Mouse (Mus musculus) gonadal fat pad, adult 2 months (tissue): ENCODE data around the gene Mybphl. TPM values are rescaled to one million over a fixed set of nuclear protein-coding genes. Genes with fewer than 3 reads are reported as not detected.

Experiments
- DNase-seq: peaks from one replicate; pipeline ENCODE4 v3.0.0-alpha.2; 2012; ENCODE audit warnings: low read depth
- polyA plus RNA-seq: library from polyadenylated mRNA; depleted of rRNA; stranded (reverse); fragments of >200 nt; gene quantifications from 2 replicates; pipeline ENCODE4 v1.2.3, GENCODE M21; 2012; rRNA removed

Mybphl gene
- polyA plus RNA-seq, 1 experiment, result not detected

DNA sequence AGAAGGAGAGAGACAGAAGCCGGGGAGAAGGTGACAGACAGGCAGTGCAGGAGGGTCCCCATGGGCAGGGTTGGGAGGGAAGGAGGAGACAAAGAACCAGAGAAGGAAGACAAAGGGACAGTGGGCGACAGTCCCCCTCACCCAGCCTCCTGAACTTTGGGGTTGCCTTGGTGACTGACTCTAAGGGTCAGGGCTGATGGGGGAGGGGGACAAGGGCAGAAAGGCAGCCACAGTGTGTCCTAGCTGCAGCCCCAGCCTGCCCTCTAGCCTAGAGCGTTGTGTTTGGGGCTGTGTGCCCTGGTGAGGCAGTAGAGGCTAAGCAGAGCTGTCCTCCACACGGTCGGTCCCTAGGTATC is 45.6 kb downstream of the Mybphl start:
- DNase-seq, result no peak

DNA sequence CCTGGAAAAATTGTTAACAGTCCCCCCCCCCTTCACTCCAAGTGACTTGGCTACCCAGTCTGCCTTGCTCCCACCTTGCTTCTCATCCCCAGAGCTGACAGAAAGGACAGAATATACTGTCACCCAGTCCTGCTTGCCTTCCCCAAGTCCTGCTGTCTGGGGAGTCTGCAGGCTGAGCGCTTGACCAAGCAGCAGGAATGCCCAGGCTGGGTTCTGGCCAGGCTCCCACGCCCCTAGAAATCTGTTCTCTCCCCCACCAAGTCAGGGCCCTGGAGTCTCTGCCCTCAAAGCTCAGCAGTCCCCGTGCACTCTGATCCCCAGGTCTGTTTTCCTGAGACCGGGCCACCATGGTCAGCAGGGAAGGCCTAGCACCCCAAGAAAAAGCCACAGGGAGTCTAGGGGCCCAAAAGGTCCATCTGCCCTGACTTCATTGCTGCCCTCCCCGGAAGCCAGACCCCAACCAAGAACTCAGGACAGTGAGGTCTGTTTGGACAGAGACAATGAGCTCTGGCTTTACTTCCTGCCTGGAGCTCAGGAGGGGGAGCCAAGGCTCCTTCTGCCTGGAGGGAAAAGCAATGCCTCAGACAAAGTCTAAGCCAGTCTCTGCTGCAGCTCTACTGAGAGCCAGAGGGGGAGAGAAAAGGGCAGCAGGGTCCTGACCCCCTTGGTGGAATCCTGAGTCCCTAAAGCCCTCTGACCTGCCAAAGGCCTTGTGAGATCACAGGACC is 46.5 kb downstream of the Mybphl start:
- DNase-seq, result no peak

DNA sequence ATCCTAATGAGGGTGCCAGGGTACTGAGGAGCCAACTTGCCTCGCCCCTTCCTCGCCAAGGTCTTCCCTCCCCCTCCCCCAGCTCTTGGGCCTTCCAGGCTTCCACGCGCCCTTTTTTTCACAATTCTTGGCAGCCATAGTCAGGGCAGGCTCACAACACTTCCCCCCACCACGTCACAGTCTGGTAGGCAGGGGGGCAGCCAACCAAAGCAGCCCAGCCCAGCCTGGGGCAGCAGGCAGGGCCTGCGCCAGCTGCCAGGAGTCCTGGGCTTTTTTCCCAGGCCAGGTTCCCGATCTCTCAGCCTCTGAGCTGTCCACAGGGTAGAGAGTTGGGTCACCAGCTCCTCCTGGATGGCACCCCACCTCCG is 47.0 kb downstream of the Mybphl start:
- no peak for DNase-seq

DNA sequence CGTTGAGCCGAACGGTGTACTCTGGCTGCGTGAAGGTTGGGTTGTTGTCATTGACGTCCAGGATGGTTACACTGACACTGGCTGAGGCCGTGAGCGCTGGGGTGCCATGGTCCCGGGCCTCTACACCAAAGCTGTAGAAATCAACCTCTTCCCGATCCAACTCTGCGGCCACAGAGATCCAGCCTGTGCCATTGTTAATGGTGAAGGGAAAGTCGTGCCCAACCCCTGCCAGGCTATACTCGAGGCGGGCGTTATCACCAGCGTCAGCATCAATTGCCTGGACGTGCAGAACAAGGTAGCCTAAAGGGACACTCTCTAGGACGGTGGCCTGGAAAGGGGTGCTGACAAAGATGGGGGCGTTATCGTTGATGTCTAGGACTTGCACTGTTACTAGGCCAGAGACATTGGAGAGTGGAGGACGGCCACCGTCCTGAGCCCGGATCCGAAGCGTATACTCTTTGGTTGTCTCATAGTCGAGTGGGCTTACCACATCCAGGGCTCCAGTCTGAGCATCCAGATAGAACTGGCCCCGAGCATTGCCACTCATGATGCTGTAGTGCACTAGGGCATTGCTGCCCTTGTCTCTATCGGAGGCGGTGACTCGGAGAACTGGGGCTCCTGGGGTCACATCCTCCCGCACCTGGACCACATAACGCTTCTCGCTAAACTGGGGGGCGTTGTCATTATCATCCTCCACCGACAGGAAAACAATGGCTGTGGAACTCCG is 49.1 kb downstream of the Mybphl start:
- DNase-seq, result no peak

DNA sequence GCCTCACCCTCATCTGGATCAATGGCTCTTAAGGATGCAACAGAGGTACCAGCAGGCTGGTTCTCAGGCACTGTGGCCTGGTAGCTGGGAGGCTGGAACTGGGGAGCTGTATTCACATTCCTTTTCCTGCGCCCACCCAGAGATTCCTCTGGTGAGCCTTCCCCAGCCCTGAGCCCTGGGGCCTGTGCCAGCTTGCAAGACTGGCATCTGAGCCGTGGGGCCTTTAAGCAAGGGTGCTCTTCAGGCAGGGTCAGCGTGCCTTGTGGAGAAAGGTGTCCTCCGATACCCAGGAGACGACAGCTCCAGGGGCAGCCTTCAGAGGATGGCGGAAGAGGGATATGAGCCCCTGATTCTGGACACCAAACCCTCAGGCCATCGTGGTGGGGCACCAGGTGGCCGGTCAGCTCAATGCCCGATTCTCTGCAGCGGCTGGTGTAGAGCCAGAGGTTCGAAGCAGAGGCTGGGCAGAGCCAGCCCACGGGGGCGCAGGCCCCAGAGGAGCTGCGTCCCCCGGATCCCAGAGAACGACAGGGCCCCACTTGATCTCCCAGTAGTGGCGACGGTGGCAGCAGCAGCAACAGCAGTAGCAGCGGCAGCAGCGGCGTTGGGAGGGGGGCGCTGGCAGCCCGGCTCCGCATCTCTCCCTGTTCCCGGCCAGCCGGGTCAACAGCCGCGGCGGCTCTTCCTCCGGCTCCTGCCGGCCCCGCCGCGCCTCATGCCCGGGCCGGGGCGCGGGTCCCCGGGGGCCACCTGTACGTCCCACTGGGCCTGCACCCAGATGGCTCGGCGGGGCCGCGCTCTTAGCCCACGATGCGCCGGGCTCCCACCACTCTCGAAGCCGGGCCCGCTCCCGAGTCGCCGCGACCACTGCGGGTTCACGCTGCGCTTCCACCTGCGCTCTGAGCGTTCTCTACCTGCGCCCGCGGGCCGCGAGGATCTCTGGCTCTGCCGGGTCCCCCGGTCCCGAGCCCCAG is 50.4 kb downstream of the Mybphl start, which contains the start of gene Celsr2:
Celsr2 (minus strand) TSS at position 696 of the 974 bp plus-strand sequence.
- no peak for DNase-seq

DNA sequence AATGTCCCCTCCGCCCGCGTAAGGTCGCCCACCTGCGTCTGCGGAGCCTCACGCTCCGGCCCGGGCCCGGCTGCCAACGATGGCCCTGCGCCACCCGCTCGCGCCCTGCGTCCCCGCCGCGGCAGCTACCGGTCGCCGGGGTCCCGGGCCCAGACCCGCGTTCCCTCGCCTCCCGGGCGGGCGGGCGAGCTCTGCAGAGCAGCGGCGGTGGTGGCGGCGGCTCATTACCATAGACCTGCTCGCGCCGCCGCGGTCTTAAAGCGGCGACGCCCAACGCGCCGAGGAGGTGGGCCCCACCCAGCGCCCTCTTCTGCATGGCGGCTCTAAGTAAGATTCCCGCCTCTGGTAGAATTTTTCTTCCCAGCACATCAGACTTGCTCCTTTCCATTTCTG is 51.1 kb downstream of the Mybphl start:
- DNase-seq, result no peak

DNA sequence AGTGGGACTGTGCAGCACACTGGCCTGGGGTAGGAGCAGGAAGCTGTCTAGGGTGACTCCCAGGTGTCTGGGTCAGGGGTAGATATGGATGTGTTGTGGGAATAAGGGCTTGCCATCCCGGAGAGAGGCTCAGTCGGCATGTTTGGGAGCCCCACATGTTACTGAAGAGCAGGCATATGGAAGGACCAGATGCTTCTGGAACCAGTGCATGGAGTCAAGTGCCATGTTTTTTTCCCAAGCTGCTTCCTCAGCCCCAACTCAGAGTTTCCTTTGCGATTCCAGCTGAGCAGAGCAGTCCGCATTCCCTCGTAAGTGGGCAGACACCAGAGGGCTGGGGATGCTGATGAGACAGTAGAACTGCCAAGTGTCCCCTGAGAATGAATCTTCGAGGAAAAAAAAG is 58.3 kb downstream of the Mybphl start:
- no peak for DNase-seq

DNA sequence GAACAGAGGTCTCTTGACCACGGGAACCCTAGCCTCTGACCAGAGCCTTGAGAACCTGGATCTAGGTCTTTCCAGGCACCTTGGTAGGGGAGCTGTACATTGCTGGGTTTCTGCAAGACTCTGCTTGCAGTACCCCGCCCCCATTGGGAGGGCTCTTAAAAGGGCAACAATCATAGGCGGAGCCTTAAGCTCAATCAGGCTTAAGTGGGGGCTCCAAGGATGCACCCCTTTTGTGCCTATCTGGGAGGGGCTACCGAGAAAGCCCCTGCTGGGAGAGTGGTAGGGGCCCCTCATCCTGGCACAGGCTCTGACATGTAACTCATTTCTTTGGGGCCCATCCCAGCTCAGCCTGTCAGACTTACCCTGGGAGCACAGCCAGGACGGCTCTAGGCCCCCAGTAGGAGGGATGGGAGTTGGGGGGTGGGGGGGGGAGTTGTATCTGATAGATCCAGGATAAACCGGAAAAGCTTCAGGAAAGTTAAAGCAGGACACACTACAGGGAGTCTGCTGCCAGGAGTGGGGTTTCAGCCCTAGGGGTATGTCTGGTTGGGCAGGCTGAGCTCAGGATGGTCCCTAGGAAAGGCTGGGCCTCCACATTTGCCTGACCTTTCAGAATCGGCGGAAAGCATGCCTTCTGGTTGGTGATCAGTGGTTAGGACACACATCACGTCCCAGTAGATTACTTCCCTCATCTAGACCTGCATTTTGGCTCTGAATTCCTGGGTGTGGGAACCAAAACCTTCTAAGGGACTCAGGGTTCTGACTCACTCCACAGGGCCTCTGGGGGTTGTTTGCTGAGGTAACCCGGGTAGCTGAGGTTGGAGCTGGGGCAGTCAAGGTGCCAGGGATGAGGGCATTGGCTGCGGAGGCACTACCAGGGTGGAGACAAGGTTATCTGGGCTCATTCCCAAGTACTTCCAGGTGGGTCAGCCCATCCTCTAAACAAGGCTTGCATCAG is 59.4 kb downstream of the Mybphl start:
- DNase-seq, result no peak

DNA sequence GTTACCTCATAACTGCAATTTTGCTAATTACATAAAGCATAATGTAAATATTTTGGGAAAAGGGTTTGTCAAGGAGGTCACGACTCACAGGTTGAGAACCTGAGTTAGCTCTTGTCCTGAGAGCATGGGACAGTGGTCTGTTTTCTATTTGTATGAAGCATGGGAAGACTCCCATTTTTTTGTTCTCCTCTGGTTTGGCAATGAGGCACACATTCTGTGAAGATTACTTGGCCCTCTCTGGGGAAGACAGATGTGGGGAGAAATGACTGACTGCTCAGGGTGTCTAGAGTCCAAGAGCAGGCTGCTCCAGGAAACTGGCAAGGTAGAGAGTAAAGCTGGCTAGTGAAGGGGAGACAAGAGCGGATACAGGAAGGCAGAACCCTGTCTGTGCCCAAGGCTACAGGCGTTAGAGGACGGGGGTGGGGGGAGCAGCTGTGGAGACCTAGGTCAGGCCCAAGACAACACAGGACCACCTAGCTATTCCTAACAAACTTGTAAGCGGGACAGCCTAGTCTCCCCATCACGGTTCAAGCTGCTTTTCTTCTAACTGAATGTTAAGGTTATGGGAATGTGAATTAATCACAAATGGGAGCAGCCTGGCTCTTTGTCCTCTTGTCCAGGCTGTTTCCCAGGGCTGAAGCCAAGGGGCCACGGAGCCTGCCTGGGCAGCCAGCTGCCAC is 60.4 kb downstream of the Mybphl start:
- DNase-seq, result no peak

DNA sequence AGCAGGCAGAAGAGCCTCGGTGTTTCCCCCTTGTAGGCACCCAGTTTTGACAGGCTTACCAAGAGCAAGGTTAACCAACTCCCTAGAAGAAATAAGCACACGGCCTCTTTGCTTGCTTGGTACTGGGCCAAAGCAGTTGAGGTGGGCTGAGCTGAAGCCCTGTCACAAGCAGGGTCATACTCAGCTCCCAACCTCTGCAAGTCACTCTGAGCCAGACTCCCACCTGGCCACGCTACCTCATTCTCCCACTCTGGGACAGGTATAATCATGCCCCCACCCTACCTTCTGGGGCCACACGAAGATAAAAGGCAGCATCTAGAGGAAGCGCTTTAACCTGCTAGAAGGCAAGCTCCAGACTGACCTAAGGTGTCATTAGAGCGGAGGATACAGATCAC is 60.9 kb downstream of the Mybphl start:
- no peak for DNase-seq

Other genes starting within 250 kb of the Mybphl start
- gene Gnai3, start 218.8 kb upstream of the Mybphl start, polyA plus RNA-seq, result 35.9 and 46.2 TPM in 2 replicates
- gene Gpr61, start 210.0 kb upstream of the Mybphl start, polyA plus RNA-seq, result not detected in 2 replicates
- 15.5 and 16.7 TPM in 2 replicates for gene Amigo1, start 178.6 kb upstream of the Mybphl start, polyA plus RNA-seq
- gene Cyb561d1, start 163.7 kb upstream of the Mybphl start, polyA plus RNA-seq, result 9.1 and 9.6 TPM in 2 replicates
- 6.8 and 7.8 TPM in 2 replicates for gene Atxn7l2, start 154.0 kb upstream of the Mybphl start, polyA plus RNA-seq
- gene Sypl2, start 138.3 kb upstream of the Mybphl start, polyA plus RNA-seq, result 1.8 and 2.1 TPM in 2 replicates
- gene Psma5, start 108.0 kb upstream of the Mybphl start, polyA plus RNA-seq, result 63.6 and 79.8 TPM in 2 replicates
- gene Sort1, start 80.8 kb upstream of the Mybphl start, polyA plus RNA-seq, result 273 and 331 TPM in 2 replicates
- 1.2 and 1.5 TPM in 2 replicates for gene Psrc1, start 18.9 kb downstream of the Mybphl start, polyA plus RNA-seq
- 18.5 and 28.7 TPM in 2 replicates for gene Celsr2, start 50.6 kb downstream of the Mybphl start, polyA plus RNA-seq
- 55.8 and 63.1 TPM in 2 replicates for gene Sars, start 80.3 kb downstream of the Mybphl start, polyA plus RNA-seq
- gene 1700013F07Rik, start 169.2 kb downstream of the Mybphl start, polyA plus RNA-seq, result 2.5 and 4.4 TPM in 2 replicates
- 0.20 and 0.55 TPM in 2 replicates for gene 5330417C22Rik, start 171.6 kb downstream of the Mybphl start, polyA plus RNA-seq
- gene Tmem167b, start 197.6 kb downstream of the Mybphl start, polyA plus RNA-seq, result 8.1 and 14.6 TPM in 2 replicates
- gene Taf13, start 206.8 kb downstream of the Mybphl start, polyA plus RNA-seq, result 6.2 and 6.6 TPM in 2 replicates
- 8.6 and 8.8 TPM in 2 replicates for gene Wdr47, start 226.4 kb downstream of the Mybphl start, polyA plus RNA-seq